ENCODE assay signal across 8 mouse cellular contexts in the genomic region with DNA sequence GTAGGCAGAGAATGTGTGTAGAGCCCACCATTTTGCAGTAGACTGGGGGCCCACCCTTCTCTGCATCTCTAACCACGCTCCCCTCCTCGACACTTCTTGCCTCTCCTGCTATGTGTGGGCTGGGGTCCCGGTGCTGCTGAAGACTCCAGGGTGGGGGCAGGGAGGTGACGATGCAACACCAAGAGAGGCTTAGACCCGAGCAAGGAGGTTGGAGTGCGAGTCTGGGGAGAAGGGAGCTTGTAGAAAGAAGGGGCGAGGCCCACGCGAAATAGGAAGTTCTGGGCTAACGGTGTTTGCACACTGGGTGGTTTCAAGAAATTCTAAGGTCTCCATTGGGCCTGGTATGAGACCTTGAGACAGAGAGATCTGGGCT. TPM values are rescaled to one million over a fixed set of nuclear protein-coding genes. Genes with fewer than 3 reads are reported as not detected.
DNase-seq lines count a peak whose midpoint lies in the region; ATAC-seq and TF ChIP-seq lines count a peak whose summit lies in the region.

No protein-coding gene starts in this region.

- peak overlapping the region; percentile 91 for H3K27ac ChIP-seq in gastrocnemius, adult 2 months
- H3K27ac ChIP-seq in embryonic facial prominence, embryonic 10.5 days (replicated peaks): peak overlapping the region; percentile 97
- peak overlapping the region; percentile 97 for H3K27ac ChIP-seq in hindbrain, postnatal 0 days
- H3K27ac ChIP-seq in macrophage: peak overlapping the region; percentile 84

- H3K27me3 ChIP-seq in C2C12 (ENCODE audit: control insufficient read depth, insufficient read depth, insufficient read length): no peaks in the 10 kb centered on the region
- no peaks in the 10 kb centered on the region for H3K27me3 ChIP-seq in embryonic facial prominence, embryonic 10.5 days (replicated peaks; ENCODE audit: low read depth, poor library complexity, severe bottlenecking)
- H3K27me3 ChIP-seq in hindbrain, postnatal 0 days (ENCODE audit: insufficient read depth, low read length): no peaks in the 10 kb centered on the region

- H3K4me1 ChIP-seq in embryonic facial prominence, embryonic 10.5 days: peaks cover 40% of the 10 kb centered on the region
- H3K4me1 ChIP-seq in hindbrain, postnatal 0 days (ENCODE audit: insufficient read depth, low read length): peaks cover 30% of the 10 kb centered on the region

- peak overlapping the region; percentile 96 for H3ac ChIP-seq in C2C12 (ENCODE audit: control insufficient read depth, insufficient read length, low read depth)

- peak; percentile 28; the same call in 1 of the 2 replicates for ATAC-seq in hindbrain, postnatal 0 days
- no peak for ATAC-seq in megakaryocyte-erythroid progenitor cell, adult 5-6 weeks (replicated peaks; ENCODE audit: low FRiP score, low TSS enrichment, poor library complexity, severe bottlenecking)

- H3K79me2 ChIP-seq in C2C12 (ENCODE audit: control insufficient read depth, insufficient read depth) (peaks cover 58% of the 10 kb centered on the region), macrophage (ENCODE audit: inconsistent target) (peaks cover 54% of the 10 kb centered on the region)

- peaks cover 53% of the 10 kb centered on the region for H3K79me3 ChIP-seq in C2C12 (ENCODE audit: low read depth)

- intact Hi-C loops in gastrocnemius, adult 2 months (cut with DNase I): no loop called here
- intact Hi-C loops in gastrocnemius, postnatal 36 days (cut with DNase I): no loop called here

- H3K4me2 ChIP-seq in hindbrain, postnatal 0 days (ENCODE audit: low read depth, low read length): peak overlapping the region; percentile 94

- peaks cover 28% of the 10 kb centered on the region for H3K36me3 ChIP-seq in C2C12 (ENCODE audit: control insufficient read depth, insufficient read depth)
- H3K36me3 ChIP-seq in embryonic facial prominence, embryonic 10.5 days (replicated peaks): peaks cover 28% of the 10 kb centered on the region
- no peaks in the 10 kb centered on the region for H3K36me3 ChIP-seq in hindbrain, postnatal 0 days (ENCODE audit: insufficient read depth, low read length)
- H3K36me3 ChIP-seq in macrophage (ENCODE audit: inconsistent target): no peaks in the 10 kb centered on the region

- H3K9me3 ChIP-seq in embryonic facial prominence, embryonic 10.5 days: no peaks in the 10 kb centered on the region
- no peaks in the 10 kb centered on the region for H3K9me3 ChIP-seq in hindbrain, postnatal 0 days (ENCODE audit: low read length)

- no peak for TF ChIP-seq CTCF in gastrocnemius, adult 2 months (IDR thresholded peaks at IDR 0.05)
- TF ChIP-seq CTCF in C2C12 (IDR thresholded peaks at IDR 0.05; ENCODE audit: control insufficient read depth, insufficient read depth, insufficient read length): no peak
- no peak for TF ChIP-seq CTCF in hindbrain, postnatal 0 days (IDR thresholded peaks at IDR 0.05; ENCODE audit: low read depth)

- H3K9ac ChIP-seq in hindbrain, postnatal 0 days (replicated peaks; ENCODE audit: low read length): peak overlapping the region; percentile 82

- H3K4me3 ChIP-seq in gastrocnemius, adult 2 months: peak overlapping the region; percentile 77
- H3K4me3 ChIP-seq in C2C12 (ENCODE audit: insufficient read depth, poor library complexity, severe bottlenecking) (peak overlapping the region; percentile 69), macrophage (ENCODE audit: inconsistent target) (peak overlapping the region; percentile 88)
- H3K4me3 ChIP-seq in embryonic facial prominence, embryonic 10.5 days: peak overlapping the region; percentile 91
- peak overlapping the region; percentile 68 for H3K4me3 ChIP-seq in hindbrain, postnatal 0 days (ENCODE audit: low read length)

- WGBS in embryonic facial prominence, embryonic 10.5 days: under 1% methylated on average over 10 of the region's 10 CpGs
- under 1% methylated on average over 10 of the region's 10 CpGs for WGBS in hindbrain, postnatal 0 days
- WGBS in macrophage (ENCODE audit: missing documents): 2% methylated on average over 10 of the region's 10 CpGs

- DNase-seq in gastrocnemius, adult 2 months: no peak
- no peak for DNase-seq in gastrocnemius, postnatal 36 days
- DNase-seq in embryonic facial prominence, embryonic 10.5 days (ENCODE audit: low spot score): no peak
- peak; percentile 22 for DNase-seq in hindbrain, postnatal 0 days (ENCODE audit: low spot score)
- DNase-seq in thymus, adult 18-20 months: peak; percentile 24 to 28

TF ChIP-seq in C2C12, 6 proteins besides CTCF, POLR2A, EP300 and RAD21:
- TF ChIP-seq CEBPB (IDR thresholded peaks at IDR 0.05; ENCODE audit: low read depth): no peak

RNA-seq across cellular contexts. Expression of a gene that starts 1.6 kb away (rescaled TPM):
- total RNA-seq in gastrocnemius, adult 2 months (2021): 10 to 100 TPM in 1 of 2 experiments, 1 to 10 TPM in 1; 8.0 to 15.0 TPM
- total RNA-seq in gastrocnemius, postnatal 36 days (2021): 10 to 100 TPM in 1 of 2 experiments, 1 to 10 TPM in 1; 9.6 to 13.1 TPM
- polyA plus RNA-seq in C2C12 (2012; fragmentation: generic; extraction: Trizol) (86.5 TPM), macrophage (2018) (167 to 319 TPM (median 208 TPM) in 3 replicates)
- polyA plus RNA-seq in embryonic facial prominence, embryonic 10.5 days (2016; fragmentation: Nextera tagmentation; extraction: Ambion mirVana): 316 and 334 TPM in 2 replicates
- 388 and 429 TPM in 2 replicates for total RNA-seq in hindbrain, postnatal 0 days (2014; rRNA removed)
- polyA plus RNA-seq in hindbrain, postnatal 0 days (2015; fragmentation: Nextera tagmentation; extraction: Ambion mirVana): 248 and 258 TPM in 2 replicates
- 10 to 100 TPM; 13.3 to 83.5 (median 40.9) TPM for total RNA-seq in macrophage (2018; cell fraction: chromatin; rRNA removed)
- total RNA-seq in macrophage (2018; cell fraction: cytosol; rRNA removed): 100 to 1,000 TPM; 142 to 227 (median 188) TPM
- total RNA-seq in macrophage (2018; cell fraction: nucleus; rRNA removed): 100 to 1,000 TPM in 4 of 26 experiments, 10 to 100 TPM in 22; 40.1 to 193 (median 72.2) TPM
- 485 and 613 TPM in 2 replicates for total RNA-seq in megakaryocyte-erythroid progenitor cell, adult 5-6 weeks (2014; fragmentation: Nextera tagmentation)
- total RNA-seq in megakaryocyte-erythroid progenitor cell, adult 5-6 weeks (2017): 500 and 571 TPM in 2 replicates

RNA-seq across cellular contexts. Expression of a gene that starts 58.5 kb away (rescaled TPM):
- under 1 TPM; 0.36 to 0.38 TPM for total RNA-seq in gastrocnemius, adult 2 months (2021)
- under 1 TPM; 0.26 to 0.91 TPM for total RNA-seq in gastrocnemius, postnatal 36 days (2021)
- polyA plus RNA-seq in C2C12 (2012; fragmentation: generic; extraction: Trizol) (not detected), macrophage (2018) (2.5 to 4.5 TPM (median 3.1 TPM) in 3 replicates)
- polyA plus RNA-seq in embryonic facial prominence, embryonic 10.5 days (2016; fragmentation: Nextera tagmentation; extraction: Ambion mirVana): 1.8 and 2.1 TPM in 2 replicates
- total RNA-seq in hindbrain, postnatal 0 days (2014; rRNA removed): 22.0 and 27.6 TPM in 2 replicates
- 6.1 and 6.9 TPM in 2 replicates for polyA plus RNA-seq in hindbrain, postnatal 0 days (2015; fragmentation: Nextera tagmentation; extraction: Ambion mirVana)
- total RNA-seq in macrophage (2018; cell fraction: chromatin; rRNA removed): 10 to 100 TPM; 11.1 to 50.2 (median 31.2) TPM
- total RNA-seq in macrophage (2018; cell fraction: cytosol; rRNA removed): 1 to 10 TPM; 1.3 to 4.3 (median 2.6) TPM
- 10 to 100 TPM in 13 of 26 experiments, 1 to 10 TPM in 13; 5.0 to 25.6 (median 9.8) TPM for total RNA-seq in macrophage (2018; cell fraction: nucleus; rRNA removed)
- total RNA-seq in megakaryocyte-erythroid progenitor cell, adult 5-6 weeks (2014; fragmentation: Nextera tagmentation): 0.62 and 4.9 TPM in 2 replicates
- total RNA-seq in megakaryocyte-erythroid progenitor cell, adult 5-6 weeks (2017): 0.05 and 1.3 TPM in 2 replicates

Comparison
In these comparisons a context has a peak if more than half of its experiments do, and no peak if none do; other contexts are left out.
1. DNase-seq: peak in hindbrain, postnatal 0 days (single experiment) and thymus, adult 18-20 months (2 of 2); none in gastrocnemius, adult 2 months (single experiment), gastrocnemius, postnatal 36 days (0 of 2) and embryonic facial prominence, embryonic 10.5 days (single experiment).
2. RNA of a gene that starts 1.6 kb away (total RNA-seq): 485 to 613 TPM in megakaryocyte-erythroid progenitor cell, adult 5-6 weeks and 388 to 429 TPM in hindbrain, postnatal 0 days; 8.0 to 15.0 TPM in gastrocnemius, adult 2 months and 9.6 to 13.1 TPM in gastrocnemius, postnatal 36 days; every median in the first group is over 10 times any median in the second.
3. Peak in every context shown above with its lines, with median percentiles within 50 percentile points of each other: H3K27ac ChIP-seq and H3K4me3 ChIP-seq.